Mouse (Mus musculus) gastrocnemius, adult 8-10 months (tissue): ENCODE data around the gene Rasgrf1. TPM values are rescaled to one million over a fixed set of nuclear protein-coding genes. Genes with fewer than 3 reads are reported as not detected.

ENCODE experiments used
- DNase-seq, 2 experiments: peaks; one replicate each; pipeline ENCODE4 v3.0.0; 2022; ENCODE audit warnings: low spot score in 2 of 2
- total RNA-seq, 4 experiments: library from RNA; stranded (reverse); gene quantifications; 2 replicates each; pipeline ENCODE4 v1.2.4; 2022

Rasgrf1 gene
- total RNA-seq, 4 experiments from 2014 or later, result 0.07 to 0.19 (median 0.11) TPM; not detected in 1

DNA sequence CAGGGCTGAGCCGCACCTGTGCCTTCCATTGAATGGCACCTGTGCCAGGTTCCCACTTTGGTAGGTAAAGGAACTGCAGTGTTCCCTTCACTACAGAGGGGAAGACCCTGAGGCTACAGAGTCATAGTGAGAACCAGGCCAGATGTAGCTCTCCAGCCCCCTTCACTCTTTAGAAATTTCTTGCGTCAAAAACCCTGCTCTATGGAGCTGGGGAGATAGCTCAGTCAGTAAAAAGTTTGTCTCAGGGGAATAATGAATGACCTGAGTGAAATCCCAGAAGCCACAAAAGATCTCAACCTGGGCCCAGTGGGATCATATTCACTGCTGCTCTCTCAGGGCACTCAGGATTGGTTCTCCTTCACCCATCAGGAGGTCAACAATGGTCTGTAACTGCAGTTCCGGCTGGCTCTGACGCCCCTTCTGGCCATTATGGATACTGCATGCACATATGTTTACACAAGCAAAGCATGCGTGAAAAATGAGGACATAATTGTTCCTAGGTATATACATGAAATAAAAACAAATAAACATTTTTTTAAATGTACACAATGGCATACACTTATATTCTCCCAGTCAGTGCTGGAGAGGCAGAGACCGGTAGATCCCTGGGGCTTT, 59.2 kb downstream of the Rasgrf1 start:
- no peak for DNase-seq

DNA sequence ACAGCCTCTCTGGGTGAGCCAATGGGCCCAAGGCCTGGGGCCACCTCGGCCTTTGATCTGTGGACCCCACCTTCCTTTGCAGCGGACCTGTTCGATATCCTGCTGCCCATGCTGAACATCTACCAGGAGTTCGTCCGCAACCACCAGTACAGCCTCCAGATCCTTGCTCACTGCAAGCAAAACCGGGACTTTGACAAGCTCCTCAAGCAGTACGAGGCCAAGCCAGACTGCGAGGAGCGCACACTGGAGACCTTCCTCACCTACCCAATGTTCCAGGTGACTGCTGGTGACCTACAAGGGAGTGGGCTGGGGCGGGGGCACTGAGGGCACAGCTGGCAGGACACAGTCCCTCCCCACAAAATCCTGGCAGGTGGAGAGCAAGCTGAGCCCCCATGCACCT, 60.6 kb downstream of the Rasgrf1 start:
- DNase-seq, result no peak

DNA sequence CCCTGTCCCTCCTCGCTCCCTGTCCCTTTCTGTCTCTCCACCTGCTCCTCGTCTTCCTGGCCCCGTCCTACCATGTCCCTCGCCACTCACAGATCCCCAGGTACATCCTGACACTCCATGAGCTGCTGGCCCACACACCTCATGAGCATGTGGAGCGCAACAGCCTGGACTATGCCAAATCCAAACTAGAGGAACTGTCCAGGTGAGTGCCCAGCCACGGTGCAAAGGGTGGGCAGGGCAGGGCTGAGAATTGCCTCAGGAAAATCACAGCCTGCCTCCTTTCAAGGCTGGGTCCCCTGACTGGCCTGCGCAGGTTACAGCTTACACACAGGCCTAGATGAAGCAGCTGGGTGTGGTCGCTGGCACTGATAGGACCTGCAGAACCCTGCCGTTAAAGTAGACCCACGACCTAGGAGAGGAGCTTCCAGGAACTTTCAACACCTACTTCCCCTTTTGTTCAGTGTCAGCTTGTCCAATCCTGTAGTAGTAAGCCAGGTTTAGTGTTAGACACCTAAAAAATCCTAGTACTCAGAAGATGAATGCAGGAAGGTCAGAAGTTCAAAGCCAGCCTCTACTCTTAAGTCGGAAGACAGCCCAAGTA, 61.3 kb downstream of the Rasgrf1 start:
- no peak for DNase-seq

GRCm38 (mm10) chr9:89972321-89972720, 62.6 kb downstream of the Rasgrf1 start:
- DNase-seq, result no peak

DNA sequence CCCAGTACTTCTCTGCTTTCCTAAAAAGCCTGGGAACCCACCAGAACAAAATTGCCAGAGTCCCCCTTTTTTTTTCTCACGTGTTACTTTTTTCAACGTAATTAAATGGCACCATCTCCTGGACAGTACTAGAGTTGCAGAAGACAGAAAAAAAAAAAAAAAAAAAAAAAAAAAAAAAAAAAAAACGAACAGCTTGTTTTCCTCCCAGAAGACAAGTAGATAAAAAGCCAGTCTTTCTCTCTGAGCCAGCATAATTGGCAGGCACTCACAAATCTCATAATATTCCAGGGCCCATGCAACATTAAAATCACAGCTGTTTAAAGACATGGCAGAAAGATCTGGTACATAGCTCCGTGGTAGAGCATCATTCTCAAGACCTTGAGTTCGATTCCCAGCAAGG, 64.1 kb downstream of the Rasgrf1 start:
- DNase-seq, result no peak

GRCm38 (mm10) chr9:89974463-89974931, 64.8 kb downstream of the Rasgrf1 start:
- no peak for DNase-seq

DNA sequence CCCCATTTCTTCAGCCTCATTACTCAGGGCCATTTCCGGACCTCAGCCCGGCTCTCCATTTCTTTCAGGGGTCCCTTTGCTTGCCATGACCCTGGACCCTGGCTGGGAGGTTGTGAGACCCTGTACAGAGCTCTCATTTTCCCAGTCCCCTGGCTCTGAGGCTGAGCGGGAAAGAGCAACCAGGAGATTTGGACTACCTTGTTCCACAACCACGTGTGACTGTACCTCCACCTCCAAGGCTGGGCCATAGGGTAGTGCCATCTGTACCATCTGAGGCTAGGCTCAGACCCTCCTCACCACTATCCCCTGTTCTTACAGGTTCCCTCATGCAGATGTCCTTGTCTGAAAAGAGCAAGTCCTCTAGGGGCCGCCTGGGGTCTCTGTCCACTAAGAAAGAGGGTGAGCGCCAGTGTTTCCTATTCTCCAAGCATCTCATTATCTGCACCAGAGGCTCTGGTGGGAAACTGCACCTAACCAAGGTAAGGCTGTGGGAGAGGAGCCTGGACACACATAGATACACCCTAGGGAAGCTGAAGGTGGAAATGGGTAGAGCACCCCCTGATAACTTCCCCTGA, 66.7 kb downstream of the Rasgrf1 start:
- no peak for DNase-seq

GRCm38 (mm10) chr9:89979248-89979647, 69.5 kb downstream of the Rasgrf1 start:
- DNase-seq, result no peak

GRCm38 (mm10) chr9:89982256-89982655, 72.5 kb downstream of the Rasgrf1 start:
- no peak for DNase-seq

DNA sequence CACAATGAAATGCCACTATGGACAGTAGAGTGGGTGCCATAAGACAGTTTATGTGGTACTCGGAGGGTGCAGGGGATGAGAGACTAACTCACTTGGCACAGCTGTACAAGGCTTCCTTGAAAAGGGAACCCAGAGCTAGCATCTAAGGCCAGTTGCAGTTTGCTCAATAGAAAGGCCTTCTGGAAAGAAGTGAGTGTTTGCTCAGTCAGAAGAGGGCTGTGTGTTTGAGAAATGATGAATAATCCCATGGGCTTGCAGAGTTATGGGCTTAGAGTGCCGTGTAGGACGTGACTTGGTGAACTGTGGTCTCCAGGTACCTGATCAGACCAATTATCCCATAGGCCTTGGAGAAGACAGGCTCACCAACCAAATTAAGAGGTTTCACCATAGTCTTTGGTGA, 78.3 kb downstream of the Rasgrf1 start:
- no peak for DNase-seq

GRCm38 (mm10) chr9:89988811-89989528, 79.3 kb downstream of the Rasgrf1 start:
- DNase-seq, result no peak

- DNase-seq, result no peak
Observed at GRCm38 (mm10) chr9:90006432-90006831, 96.7 kb downstream of the Rasgrf1 start.

DNA sequence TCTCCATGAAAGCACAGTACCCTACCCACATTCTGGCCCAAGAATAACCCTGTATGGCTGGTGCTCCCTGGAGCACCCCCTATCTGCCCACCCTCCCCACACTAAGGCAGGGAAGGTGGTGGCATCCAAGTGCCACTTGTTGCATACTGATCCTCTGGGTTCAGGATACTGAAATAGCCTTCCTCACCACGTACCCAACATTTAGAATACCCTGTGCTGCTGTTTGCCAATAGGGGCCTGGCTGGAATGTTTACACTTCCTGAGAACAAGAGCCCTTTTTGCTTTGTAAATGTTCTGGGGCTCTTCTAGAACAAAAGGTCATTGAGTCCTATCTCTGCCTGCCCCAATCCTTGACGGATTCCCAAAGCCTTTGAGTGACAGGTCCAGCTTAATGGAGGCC, 97.4 kb downstream of the Rasgrf1 start:
- DNase-seq, result no peak

- no peak for DNase-seq
Observed at GRCm38 (mm10) chr9:90008138-90008537, 98.4 kb downstream of the Rasgrf1 start.

DNA sequence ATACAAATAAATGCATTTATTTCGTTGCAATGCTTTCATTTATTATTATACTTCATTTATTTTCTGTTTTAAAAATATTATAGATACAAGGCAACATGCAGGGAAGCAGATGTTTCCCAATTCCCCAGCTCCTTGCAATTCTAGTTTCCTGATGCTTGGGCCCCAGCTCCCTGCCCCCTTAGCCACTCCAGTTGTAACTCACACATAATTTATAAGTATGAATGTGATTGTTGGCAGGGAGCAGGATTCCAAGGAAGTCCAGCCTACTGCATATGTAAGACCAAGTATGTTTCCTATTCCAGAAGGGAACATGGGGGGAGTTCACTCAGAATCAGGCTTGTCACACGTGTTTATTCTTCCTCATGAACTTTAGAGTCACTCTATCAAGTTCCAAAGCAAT, 102.1 kb downstream of the Rasgrf1 start:
- no peak for DNase-seq

GRCm38 (mm10) chr9:90014649-90015048, 104.9 kb downstream of the Rasgrf1 start:
- no peak for DNase-seq

GRCm38 (mm10) chr9:90016204-90016603, 106.5 kb downstream of the Rasgrf1 start:
- DNase-seq, result no peak

GRCm38 (mm10) chr9:90020866-90021265, 111.2 kb downstream of the Rasgrf1 start:
- DNase-seq, result no peak

GRCm38 (mm10) chr9:90021442-90021841, 111.7 kb downstream of the Rasgrf1 start:
- no peak for DNase-seq

GRCm38 (mm10) chr9:90027709-90028108, 118.0 kb downstream of the Rasgrf1 start:
- no peak for DNase-seq

- DNase-seq, result no peak
Observed at GRCm38 (mm10) chr9:90033922-90034321, 124.2 kb downstream of the Rasgrf1 start.

DNA sequence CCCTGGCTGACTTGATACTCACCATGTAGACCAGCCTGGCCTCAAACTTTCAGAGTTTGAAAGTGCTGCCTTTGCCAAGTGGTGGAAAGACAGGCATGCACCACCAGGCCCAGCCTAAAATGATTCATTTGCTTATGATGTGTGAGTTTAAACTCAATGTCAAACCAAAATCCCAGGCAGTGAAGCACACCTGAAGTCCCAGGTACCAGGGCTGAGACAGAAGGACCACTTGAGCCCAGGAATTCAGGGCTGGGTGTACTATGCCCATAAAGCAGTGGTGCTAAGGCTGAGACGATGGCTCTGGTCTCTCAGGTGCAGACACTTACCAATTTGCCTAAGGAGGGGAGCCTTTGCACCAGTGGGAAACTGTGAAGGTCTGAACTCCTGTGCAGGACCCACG, 125.5 kb downstream of the Rasgrf1 start:
- no peak for DNase-seq
